Mouse (Mus musculus): ENCODE measurements around the gene Lin7c. TPM values are rescaled to one million over a fixed set of nuclear protein-coding genes. Genes with fewer than 3 reads are reported as not detected.
"Not testable (repeated sequence)": the region's sequence is repeated elsewhere in the genome, so short reads cannot be mapped to it uniquely, and the experiment has no call there.

Lin7c gene
- polyA plus RNA-seq (2011; ENCODE audit: insufficient read depth, insufficient read length, low replicate concordance, missing spikeins): 8.8 and 14.4 TPM in 2 replicates

DNA sequence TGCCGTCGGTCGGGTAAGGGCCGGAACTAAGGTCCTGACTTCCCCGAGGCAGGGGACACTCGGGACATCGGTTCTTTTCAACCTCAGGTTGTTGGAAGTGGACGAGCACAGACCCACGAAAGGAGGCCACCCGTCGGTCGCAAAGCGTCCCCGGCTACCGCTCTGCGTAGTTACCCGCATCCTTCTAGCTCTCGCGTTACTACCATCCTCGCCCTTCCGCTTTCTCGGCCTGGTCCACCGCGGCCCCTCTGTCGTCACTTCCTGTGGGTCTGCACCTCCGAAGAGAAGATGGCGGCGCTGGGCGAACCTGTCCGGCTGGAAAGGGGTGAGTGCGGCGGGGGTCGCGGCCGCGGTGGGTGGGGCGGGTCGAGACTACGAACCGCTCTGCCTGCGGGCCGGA is at the start of gene Lin7c:
TSS of gene Lin7c (plus strand) at position 257 of the 400 bp plus-strand sequence.
- TF ChIP-seq POLR2A (IDR thresholded peaks at IDR 0.05; ENCODE audit: borderline replicate concordance, control insufficient read depth, low read depth, low read length): peak; percentile 91; the same call in 1 of the 2 replicates
- peak; percentile 10; the same call in 1 of the 2 replicates for TF ChIP-seq CTCF (IDR thresholded peaks at IDR 0.05; ENCODE audit: control insufficient read depth, insufficient read depth, low read length)
- Histone ChIP-seq H3K4me3 (replicated peaks; ENCODE audit: control insufficient read depth, low read depth, low read length) (peak within 1 kb of the TSS; percentile 83), H3K4me1 (ENCODE audit: control insufficient read depth, insufficient read depth, low read length) (no peaks in the 10 kb centered on the region), H3K27ac (ENCODE audit: control insufficient read depth, insufficient read depth, low read depth, low read length, poor library complexity) (peak within 1 kb of the TSS; percentile 85)
- WGBS: under 1% methylated on average over 41 of the region's 42 CpGs

DNA sequence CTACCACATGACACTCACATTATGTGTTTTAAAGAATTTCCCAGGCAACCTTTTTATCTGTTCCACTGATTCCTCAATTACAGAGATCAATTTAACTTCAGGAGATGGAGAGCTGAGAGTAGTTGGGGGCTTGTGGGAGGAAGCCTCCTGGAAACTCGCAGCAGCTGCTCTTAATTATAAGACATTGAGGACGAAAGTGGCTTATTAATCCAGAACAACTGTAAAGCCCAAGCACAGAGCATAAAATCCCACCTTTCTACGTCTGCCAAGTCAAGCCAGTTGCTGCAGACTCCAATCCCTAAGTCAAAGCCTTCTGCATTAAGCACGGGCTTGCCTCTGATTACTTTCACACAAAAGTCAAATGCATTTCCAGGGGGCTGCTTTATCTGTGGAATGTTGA is 44.3 kb upstream of the Lin7c start:
- 64% methylated on average over 4 of the region's 4 CpGs for WGBS
- H3K27ac ChIP-seq (ENCODE audit: control insufficient read depth, insufficient read depth, low read depth, low read length, poor library complexity): no peak overlapping the region
- H3K4me3 ChIP-seq (replicated peaks; ENCODE audit: control insufficient read depth, low read depth, low read length): no peak overlapping the region
- no peaks in the 10 kb centered on the region for H3K4me1 ChIP-seq (ENCODE audit: control insufficient read depth, insufficient read depth, low read length)
- no peak for TF ChIP-seq POLR2A (IDR thresholded peaks at IDR 0.05; ENCODE audit: borderline replicate concordance, control insufficient read depth, low read depth, low read length)
- no peak for TF ChIP-seq CTCF (IDR thresholded peaks at IDR 0.05; ENCODE audit: control insufficient read depth, insufficient read depth, low read length)

DNA sequence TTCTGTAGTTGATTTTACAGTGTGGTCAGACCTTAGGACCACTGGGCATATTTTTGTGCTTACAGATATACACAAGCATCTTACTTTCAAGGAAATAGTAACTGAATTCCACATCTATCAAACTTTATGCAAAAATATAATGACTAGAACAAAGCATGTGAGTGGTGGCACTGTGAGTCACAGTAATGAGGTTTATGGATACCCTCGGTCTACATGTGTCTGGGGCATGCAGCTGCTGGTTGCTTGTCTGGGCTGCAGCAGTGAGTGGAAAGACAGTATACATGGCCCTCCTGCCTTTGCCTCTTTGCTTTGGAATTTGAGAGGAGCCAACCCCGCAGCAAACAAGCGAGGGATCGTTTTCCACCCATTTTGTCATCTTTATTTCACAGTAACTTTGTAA is 42.3 kb upstream of the Lin7c start:
- Histone ChIP-seq H3K4me3 (replicated peaks; ENCODE audit: control insufficient read depth, low read depth, low read length) (no peak overlapping the region), H3K27ac (ENCODE audit: control insufficient read depth, insufficient read depth, low read depth, low read length, poor library complexity) (no peak overlapping the region), H3K4me1 (ENCODE audit: control insufficient read depth, insufficient read depth, low read length) (no peaks in the 10 kb centered on the region)
- WGBS: 66% methylated on average over 4 of the region's 4 CpGs
- no peak for TF ChIP-seq CTCF (IDR thresholded peaks at IDR 0.05; ENCODE audit: control insufficient read depth, insufficient read depth, low read length)
- TF ChIP-seq POLR2A (IDR thresholded peaks at IDR 0.05; ENCODE audit: borderline replicate concordance, control insufficient read depth, low read depth, low read length): no peak

DNA sequence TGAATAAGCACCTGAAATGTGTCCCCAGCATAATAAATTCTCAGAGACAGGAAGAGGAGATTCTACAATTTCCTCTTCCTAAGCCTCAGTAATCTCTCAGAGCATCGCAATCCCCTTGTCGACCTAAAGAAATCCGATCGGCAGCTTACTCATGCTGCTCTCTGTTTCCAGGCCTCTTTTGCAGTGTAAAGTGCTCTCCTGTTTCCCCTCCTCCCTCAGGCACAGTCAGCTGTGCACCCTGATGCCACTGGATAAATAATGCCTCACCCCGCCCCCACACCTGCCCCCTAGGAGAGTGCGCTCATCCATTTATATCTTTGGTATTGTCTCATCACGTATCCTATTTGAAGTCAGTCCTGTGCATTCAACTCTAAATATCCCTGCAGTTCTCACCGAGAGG is 41.9 kb upstream of the Lin7c start:
- H3K27ac ChIP-seq (ENCODE audit: control insufficient read depth, insufficient read depth, low read depth, low read length, poor library complexity): no peak overlapping the region
- TF ChIP-seq POLR2A (IDR thresholded peaks at IDR 0.05; ENCODE audit: borderline replicate concordance, control insufficient read depth, low read depth, low read length) (no peak), CTCF (IDR thresholded peaks at IDR 0.05; ENCODE audit: control insufficient read depth, insufficient read depth, low read length) (no peak)
- H3K4me1 ChIP-seq (ENCODE audit: control insufficient read depth, insufficient read depth, low read length): no peaks in the 10 kb centered on the region
- no peak overlapping the region for H3K4me3 ChIP-seq (replicated peaks; ENCODE audit: control insufficient read depth, low read depth, low read length)
- WGBS: 60% methylated on average over 8 of the region's 8 CpGs

DNA sequence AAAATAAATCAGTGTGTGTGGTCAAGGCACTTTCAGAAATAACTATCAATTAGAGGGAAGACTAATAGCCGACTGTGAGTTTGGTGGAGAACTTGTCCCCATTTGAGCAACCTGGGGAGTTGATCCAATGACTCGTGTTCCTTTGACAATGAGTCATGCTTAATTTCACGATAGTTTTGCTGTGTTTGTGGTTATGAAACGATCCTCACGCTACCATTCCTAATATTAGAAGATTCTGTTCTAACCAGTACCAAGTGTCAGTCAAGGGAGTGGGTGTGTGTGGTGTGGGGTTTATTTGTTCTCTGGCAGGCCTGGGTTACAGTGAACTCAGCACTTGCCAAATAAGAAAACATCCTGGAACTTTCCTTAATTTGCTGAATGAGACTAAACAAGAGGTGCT is 35.1 kb upstream of the Lin7c start:
- H3K4me3 ChIP-seq (replicated peaks; ENCODE audit: control insufficient read depth, low read depth, low read length): no peak overlapping the region
- no peak for TF ChIP-seq CTCF (IDR thresholded peaks at IDR 0.05; ENCODE audit: control insufficient read depth, insufficient read depth, low read length)
- TF ChIP-seq POLR2A (IDR thresholded peaks at IDR 0.05; ENCODE audit: borderline replicate concordance, control insufficient read depth, low read depth, low read length): no peak
- no peaks in the 10 kb centered on the region for H3K4me1 ChIP-seq (ENCODE audit: control insufficient read depth, insufficient read depth, low read length)
- 69% methylated on average over 5 of the region's 5 CpGs for WGBS
- H3K27ac ChIP-seq (ENCODE audit: control insufficient read depth, insufficient read depth, low read depth, low read length, poor library complexity): no peak overlapping the region

DNA sequence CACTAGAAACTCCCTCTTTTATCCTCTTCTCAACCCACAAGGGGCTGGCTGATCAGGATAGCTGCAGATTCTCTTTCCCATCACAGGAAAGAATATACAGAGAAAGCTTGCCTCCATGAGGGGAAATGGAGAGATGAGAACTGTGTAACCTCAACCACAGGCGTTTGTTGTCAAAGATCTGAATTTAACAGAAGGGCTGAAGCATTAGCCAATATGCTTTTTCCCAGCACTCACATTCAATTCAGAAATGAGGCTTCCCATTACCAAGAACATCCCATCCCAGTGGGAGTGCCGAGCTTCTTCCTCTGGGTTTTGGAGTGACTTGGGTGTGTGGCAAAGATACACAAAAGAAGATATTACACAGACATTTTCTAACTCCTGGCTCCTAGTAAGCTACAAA is 31.0 kb upstream of the Lin7c start:
- WGBS: 69% methylated on average over 2 of the region's 2 CpGs
- H3K27ac ChIP-seq (ENCODE audit: control insufficient read depth, insufficient read depth, low read depth, low read length, poor library complexity): no peak overlapping the region
- TF ChIP-seq CTCF (IDR thresholded peaks at IDR 0.05; ENCODE audit: control insufficient read depth, insufficient read depth, low read length): no peak
- no peak for TF ChIP-seq POLR2A (IDR thresholded peaks at IDR 0.05; ENCODE audit: borderline replicate concordance, control insufficient read depth, low read depth, low read length)
- no peaks in the 10 kb centered on the region for H3K4me1 ChIP-seq (ENCODE audit: control insufficient read depth, insufficient read depth, low read length)
- no peak overlapping the region for H3K4me3 ChIP-seq (replicated peaks; ENCODE audit: control insufficient read depth, low read depth, low read length)

DNA sequence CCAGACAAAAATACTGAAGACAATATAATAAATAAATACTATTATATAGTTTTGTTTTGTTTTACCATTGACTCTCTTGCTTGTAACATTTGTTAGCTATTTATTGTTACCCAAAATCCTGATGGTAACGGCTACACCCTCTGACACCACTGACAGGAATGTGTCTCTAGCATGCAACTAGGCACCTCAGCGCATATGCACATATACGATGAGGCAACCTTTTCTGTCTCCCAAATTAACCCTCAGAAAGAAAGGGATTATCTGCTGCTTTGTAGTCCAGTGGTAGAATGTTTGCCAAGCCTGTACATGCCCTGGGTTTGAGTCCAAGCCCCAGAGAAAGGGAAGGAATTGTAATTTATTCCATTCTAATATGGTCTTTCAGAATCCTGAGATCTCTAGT is 29.8 kb upstream of the Lin7c start:
- TF ChIP-seq POLR2A (IDR thresholded peaks at IDR 0.05; ENCODE audit: borderline replicate concordance, control insufficient read depth, low read depth, low read length) (no peak), CTCF (IDR thresholded peaks at IDR 0.05; ENCODE audit: control insufficient read depth, insufficient read depth, low read length) (no peak)
- H3K4me1 ChIP-seq (ENCODE audit: control insufficient read depth, insufficient read depth, low read length): no peaks in the 10 kb centered on the region
- 81% methylated on average over 3 of the region's 3 CpGs for WGBS
- no peak overlapping the region for H3K27ac ChIP-seq (ENCODE audit: control insufficient read depth, insufficient read depth, low read depth, low read length, poor library complexity)
- H3K4me3 ChIP-seq (replicated peaks; ENCODE audit: control insufficient read depth, low read depth, low read length): no peak overlapping the region

DNA sequence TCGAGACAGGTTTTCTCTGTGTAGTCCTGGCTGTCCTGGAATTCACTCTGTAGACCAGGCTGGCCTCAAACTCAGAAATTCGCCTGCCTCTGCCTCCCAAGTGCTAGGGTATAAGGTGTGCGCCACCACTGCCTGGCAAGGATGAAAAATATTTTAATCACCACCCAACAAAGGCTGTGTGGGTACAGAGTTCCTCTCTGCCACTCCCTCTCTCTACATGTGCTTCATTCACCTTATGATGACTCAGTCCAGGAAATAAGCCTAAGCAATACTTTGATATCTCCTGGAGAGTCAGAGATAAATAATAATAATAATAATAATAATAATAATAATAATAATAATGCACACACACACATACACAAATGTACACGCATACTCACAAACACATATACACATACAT is 11.2 kb upstream of the Lin7c start:
- H3K4me3 ChIP-seq (replicated peaks; ENCODE audit: control insufficient read depth, low read depth, low read length); H3K27ac ChIP-seq (ENCODE audit: control insufficient read depth, insufficient read depth, low read depth, low read length, poor library complexity); H3K4me1 ChIP-seq (ENCODE audit: control insufficient read depth, insufficient read depth, low read length): not testable (repeated sequence)
- WGBS: 68% methylated on average over 4 of the region's 4 CpGs

DNA sequence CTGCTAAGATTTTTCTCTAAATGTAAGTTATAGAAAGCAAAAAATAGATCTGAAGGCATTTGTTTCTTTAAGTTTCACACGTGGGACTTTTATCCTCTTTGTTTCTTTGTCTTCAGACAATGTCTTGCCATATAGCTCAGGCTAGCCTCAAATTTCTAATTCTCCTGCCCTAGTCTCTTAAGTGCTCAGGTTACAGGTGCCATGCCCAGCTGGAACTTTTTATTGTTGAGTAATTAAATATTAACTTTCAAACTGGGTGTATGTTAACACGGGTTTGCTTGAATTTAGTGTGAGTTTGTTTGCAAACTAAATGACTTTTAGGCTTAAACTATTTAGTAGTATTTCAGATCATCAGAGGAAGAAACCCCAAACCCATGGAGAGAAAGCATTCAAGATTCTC is 9.5 kb upstream of the Lin7c start:
- 61% methylated on average over 2 of the region's 2 CpGs for WGBS
- Histone ChIP-seq H3K27ac (ENCODE audit: control insufficient read depth, insufficient read depth, low read depth, low read length, poor library complexity) (no peak overlapping the region), H3K4me3 (replicated peaks; ENCODE audit: control insufficient read depth, low read depth, low read length) (no peak overlapping the region), H3K4me1 (ENCODE audit: control insufficient read depth, insufficient read depth, low read length) (no peaks in the 10 kb centered on the region)
- TF ChIP-seq CTCF (IDR thresholded peaks at IDR 0.05; ENCODE audit: control insufficient read depth, insufficient read depth, low read length) (no peak), POLR2A (IDR thresholded peaks at IDR 0.05; ENCODE audit: borderline replicate concordance, control insufficient read depth, low read depth, low read length) (no peak)

Measured in bone marrow, adult 2 months (tissue).